Mouse (Mus musculus) spleen, postnatal 4 days (tissue): ENCODE data around the gene Nin.
A peak's percentile ranks its signal among the peaks of the same experiment; 100 is the strongest.
"Not testable (repeated sequence)": the region's sequence is repeated elsewhere in the genome, so short reads cannot be mapped to it uniquely, and the experiment has no call there.

Experiments used
- DNase-seq, 2 experiments: peaks; one replicate each; pipeline ENCODE4 v3.0.0; 2022; ENCODE audit warnings: low spot score in 2 of 2

Gene Nin

GRCm38 (mm10) chr12:70113351-70113750 lies at the start of gene Nin:
TSS of gene Nin (minus strand) at chr12:70113717.
- DNase-seq = no peak

- no peak for DNase-seq
Measured at GRCm38 (mm10) chr12:70161057-70161456, 47.5 kb upstream of the Nin start.

GRCm38 (mm10) chr12:70157292-70158066 lies 44.0 kb upstream of the Nin start:
- DNase-seq = no peak

GRCm38 (mm10) chr12:70156222-70156621 lies 42.7 kb upstream of the Nin start:
- no peak for DNase-seq

- no peak for DNase-seq
Measured at GRCm38 (mm10) chr12:70153842-70154241, 40.3 kb upstream of the Nin start, which contains the start of gene Abhd12b. TSS of gene Abhd12b (plus strand) at chr12:70154142.

GRCm38 (mm10) chr12:70148631-70149265 lies 35.2 kb upstream of the Nin start:
- no peak for DNase-seq

- DNase-seq = peak in 1 of 2 experiments; percentile 52
Measured at GRCm38 (mm10) chr12:70147986-70148630, 34.6 kb upstream of the Nin start.

GRCm38 (mm10) chr12:70145586-70145985 lies 32.1 kb upstream of the Nin start:
- DNase-seq = peak in 1 of 2 experiments; percentile 52

- DNase-seq = peak; percentile 56 to 79
Measured at GRCm38 (mm10) chr12:70144637-70145448, 31.3 kb upstream of the Nin start.

- not testable (repeated sequence) for DNase-seq
Measured at GRCm38 (mm10) chr12:70144106-70144587, 30.6 kb upstream of the Nin start.

- peak in 1 of 2 experiments; percentile 52 for DNase-seq
Measured at GRCm38 (mm10) chr12:70140993-70141576, 27.6 kb upstream of the Nin start.

- peak; percentile 35 to 64 for DNase-seq
Measured at GRCm38 (mm10) chr12:70140542-70140941, 27.0 kb upstream of the Nin start.

- peak in 1 of 2 experiments; percentile 49 for DNase-seq
Measured at GRCm38 (mm10) chr12:70139871-70140270, 26.4 kb upstream of the Nin start.

GRCm38 (mm10) chr12:70137626-70138025 lies 24.1 kb upstream of the Nin start:
- DNase-seq = peak in 1 of 2 experiments; percentile 54

GRCm38 (mm10) chr12:70137095-70137494 lies 23.6 kb upstream of the Nin start:
- DNase-seq = peak in 1 of 2 experiments; percentile 53

- DNase-seq = peak in 1 of 2 experiments; percentile 66
Measured at GRCm38 (mm10) chr12:70136185-70136756, 22.8 kb upstream of the Nin start.

GRCm38 (mm10) chr12:70134627-70135235 lies 21.2 kb upstream of the Nin start:
- peak in 1 of 2 experiments; percentile 54 for DNase-seq

GRCm38 (mm10) chr12:70131042-70131675 lies 17.6 kb upstream of the Nin start:
- DNase-seq = peak in 1 of 2 experiments; percentile 58

GRCm38 (mm10) chr12:70129105-70129504 lies 15.6 kb upstream of the Nin start:
- no peak for DNase-seq

- no peak for DNase-seq
Measured at GRCm38 (mm10) chr12:70126626-70127025, 13.1 kb upstream of the Nin start.
